Mouse (Mus musculus) brain, embryonic 18.5 days (tissue): ENCODE measurements around the gene Scfd2.
A peak's percentile ranks its signal among the peaks of the same experiment; 100 is the strongest.

Experiments
- DNase-seq: peaks from one replicate; pipeline ENCODE4 v3.0.0-alpha.2; 2012; ENCODE audit warnings: low read depth, low spot score

Scfd2 gene

GRCm38 (mm10) chr5:74311200-74311825, 220.2 kb downstream of the Scfd2 start:
- peak; percentile 49 for DNase-seq

GRCm38 (mm10) chr5:74310101-74310500, 221.5 kb downstream of the Scfd2 start:
- DNase-seq = no peak

- DNase-seq = no peak
Measured at GRCm38 (mm10) chr5:74307242-74307641, 224.3 kb downstream of the Scfd2 start.

GRCm38 (mm10) chr5:74305533-74306189, 225.9 kb downstream of the Scfd2 start:
- no peak for DNase-seq

GRCm38 (mm10) chr5:74304767-74305166, 226.8 kb downstream of the Scfd2 start:
- no peak for DNase-seq

- DNase-seq = no peak
Measured at GRCm38 (mm10) chr5:74302331-74302730, 229.2 kb downstream of the Scfd2 start.

- no peak for DNase-seq
Measured at GRCm38 (mm10) chr5:74301443-74301842, 230.1 kb downstream of the Scfd2 start.

- no peak for DNase-seq
Measured at GRCm38 (mm10) chr5:74300931-74301330, 230.6 kb downstream of the Scfd2 start.

- no peak for DNase-seq
Measured at GRCm38 (mm10) chr5:74300140-74300539, 231.4 kb downstream of the Scfd2 start.

- DNase-seq = no peak
Measured at GRCm38 (mm10) chr5:74297113-74297512, 234.4 kb downstream of the Scfd2 start.

GRCm38 (mm10) chr5:74296096-74296495, 235.5 kb downstream of the Scfd2 start:
- no peak for DNase-seq

- DNase-seq = no peak
Measured at GRCm38 (mm10) chr5:74293513-74293912, 238.0 kb downstream of the Scfd2 start.

- no peak for DNase-seq
Measured at GRCm38 (mm10) chr5:74292050-74292449, 239.5 kb downstream of the Scfd2 start.

GRCm38 (mm10) chr5:74291575-74291974, 240.0 kb downstream of the Scfd2 start:
- DNase-seq = no peak

GRCm38 (mm10) chr5:74289957-74290356, 241.6 kb downstream of the Scfd2 start:
- no peak for DNase-seq

GRCm38 (mm10) chr5:74288206-74288605, 243.4 kb downstream of the Scfd2 start:
- DNase-seq = no peak

- DNase-seq = no peak
Measured at GRCm38 (mm10) chr5:74286301-74286700, 245.3 kb downstream of the Scfd2 start.

- DNase-seq = no peak
Measured at GRCm38 (mm10) chr5:74285764-74286163, 245.8 kb downstream of the Scfd2 start.

- no peak for DNase-seq
Measured at GRCm38 (mm10) chr5:74285289-74285688, 246.3 kb downstream of the Scfd2 start.

- DNase-seq = no peak
Measured at GRCm38 (mm10) chr5:74283545-74283944, 248.0 kb downstream of the Scfd2 start.

- DNase-seq = no peak
Measured at GRCm38 (mm10) chr5:74281480-74281879, 250.1 kb downstream of the Scfd2 start.

- no peak for DNase-seq
Measured at GRCm38 (mm10) chr5:74279673-74280072, 251.9 kb downstream of the Scfd2 start.

GRCm38 (mm10) chr5:74278428-74278827, 253.1 kb downstream of the Scfd2 start:
- no peak for DNase-seq
